Mouse (Mus musculus): ENCODE results near the gene Acaa1a.

The Acaa1a gene

DNA sequence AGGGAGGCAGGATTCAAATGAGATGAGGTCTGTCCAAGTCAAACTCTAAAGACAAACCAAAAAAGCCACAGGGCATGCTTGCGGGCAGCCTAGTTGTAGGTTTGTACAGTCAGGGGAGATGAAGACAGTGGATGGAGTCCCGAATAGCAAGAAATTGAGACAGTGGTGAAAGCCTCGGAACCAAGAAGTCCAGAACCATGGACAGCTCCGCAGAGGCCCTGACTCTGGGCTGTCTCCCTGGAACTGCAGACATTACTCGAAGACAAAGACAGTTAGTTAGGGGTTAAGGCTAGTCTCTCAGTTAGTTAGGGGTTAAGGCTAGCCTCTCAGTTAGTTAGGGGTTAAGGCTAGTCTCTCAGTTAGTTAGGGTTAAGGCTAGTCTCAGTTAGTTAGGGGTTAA, 49.5 kb downstream of the Acaa1a start:
- no peak for DNase-seq (ENCODE audit: low spot score in 2 of 2)

DNA sequence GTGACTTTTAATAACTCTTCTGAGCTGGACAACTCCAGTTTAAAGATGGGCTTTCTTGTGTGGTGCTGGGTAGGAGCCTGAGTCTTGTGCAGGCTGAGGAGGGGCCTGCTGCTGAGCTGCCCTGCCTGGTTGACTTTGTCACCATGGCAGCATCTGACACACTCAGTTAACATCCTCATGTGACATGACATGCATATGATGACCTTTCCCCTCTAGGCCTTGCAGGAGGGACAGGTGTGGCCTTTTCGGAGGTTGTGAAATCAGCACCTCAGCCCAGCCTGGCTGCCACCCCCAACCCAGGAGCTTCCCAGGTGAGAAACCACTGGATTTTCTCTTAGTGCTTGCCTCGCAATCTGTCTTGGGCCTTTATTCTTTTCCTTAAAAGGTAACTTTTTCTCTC, 50.7 kb downstream of the Acaa1a start:
- DNase-seq (ENCODE audit: low spot score in 2 of 2): no peak

DNA sequence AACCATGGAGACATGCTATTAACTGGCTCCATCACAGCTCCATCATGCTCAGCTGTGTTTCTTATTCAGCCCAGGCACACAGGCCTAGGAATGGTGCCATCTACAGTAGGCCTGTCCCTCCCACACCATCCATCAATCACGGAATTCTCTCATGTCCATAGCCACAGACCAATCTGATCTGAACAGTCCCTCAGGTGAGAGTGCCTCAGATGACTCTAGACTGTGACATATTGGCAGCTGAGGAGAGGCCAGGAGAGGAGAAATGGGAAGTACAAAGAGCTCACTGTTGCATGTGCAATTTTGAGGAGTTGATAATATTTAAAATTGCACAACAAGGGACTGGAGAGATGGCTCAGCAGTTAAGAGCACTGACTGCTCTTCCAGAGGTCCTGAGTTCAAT, 55.3 kb downstream of the Acaa1a start:
- DNase-seq (ENCODE audit: low spot score in 2 of 2): no peak

Data from heart, adult 9 months (tissue).